Mouse (Mus musculus) embryonic fibroblast, embryonic 13.5 days (primary cell): Measurements from ENCODE around the gene Insl3. TPM values are rescaled to one million over a fixed set of nuclear protein-coding genes. Genes with fewer than 3 reads are reported as not detected.
"Not testable (repeated sequence)": the region's sequence is repeated elsewhere in the genome, so short reads cannot be mapped to it uniquely, and the experiment has no call there.

Experiments
- H3K27ac ChIP-seq: 2 replicates; pipeline ENCODE4 v1.5.1; 2012; ENCODE audit warnings: low read length, control low read depth, inconsistent platforms; ENCODE audit not compliant: insufficient read depth
- H3K4me1 ChIP-seq: 2 replicates; pipeline ENCODE4 v1.6.1; 2011; ENCODE audit warnings: low read length; ENCODE audit not compliant: control insufficient read depth, insufficient read depth
- H3K4me3 ChIP-seq: 2 replicates; pipeline ENCODE4 v1.5.1; 2011; ENCODE audit warnings: mild to moderate bottlenecking, control low read depth, low read length; ENCODE audit not compliant: insufficient read depth
- CTCF ChIP-seq: IDR thresholded peaks from 2 replicates; pipeline ENCODE4 v1.5.1; 2011; ENCODE audit warnings: mild to moderate bottlenecking, control low read depth, low read length, moderate library complexity, borderline replicate concordance; ENCODE audit not compliant: insufficient read depth
- POLR2A ChIP-seq: IDR thresholded peaks from 2 replicates; pipeline ENCODE4 v1.6.1; 2011; ENCODE audit warnings: low read depth, mild to moderate bottlenecking, control low read depth, low read length, moderate library complexity
- polyA plus RNA-seq: library from polyadenylated mRNA; stranded (reverse); fragments of >200 nt; gene quantifications from 2 replicates; pipeline ENCODE4 v1.2.4, GENCODE M21; 2011; ENCODE audit warnings: low read depth; ENCODE audit not compliant: missing spikeins, insufficient read length

Insl3 gene
- polyA plus RNA-seq, 1 experiment: 1.4 TPM

DNA sequence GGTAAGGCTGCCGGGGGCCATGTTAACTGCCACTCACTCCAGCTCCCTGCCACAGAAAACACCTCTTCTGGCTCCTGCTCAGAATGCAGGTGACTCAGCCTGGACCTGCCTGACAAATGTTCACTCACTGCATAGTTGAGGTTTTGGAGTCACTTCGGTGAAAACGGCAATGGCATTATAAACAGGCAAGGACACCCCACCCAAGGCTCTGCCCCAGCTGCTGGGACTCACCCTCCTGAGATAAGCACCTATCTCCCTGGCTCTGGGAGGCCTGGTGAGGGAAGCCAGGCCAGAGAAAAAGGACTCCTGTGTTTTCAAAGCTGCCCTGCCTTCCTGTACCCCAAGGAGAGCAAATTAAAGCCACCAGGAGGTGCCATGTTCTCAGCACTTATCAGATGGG, 13.9 kb downstream of the Insl3 start:
- no peaks in the 10 kb centered on the region for H3K4me1 ChIP-seq
- H3K27ac ChIP-seq: no peak overlapping the region
- no peak overlapping the region for H3K4me3 ChIP-seq
- TF ChIP-seq CTCF: no peak
- no peak for TF ChIP-seq POLR2A

DNA sequence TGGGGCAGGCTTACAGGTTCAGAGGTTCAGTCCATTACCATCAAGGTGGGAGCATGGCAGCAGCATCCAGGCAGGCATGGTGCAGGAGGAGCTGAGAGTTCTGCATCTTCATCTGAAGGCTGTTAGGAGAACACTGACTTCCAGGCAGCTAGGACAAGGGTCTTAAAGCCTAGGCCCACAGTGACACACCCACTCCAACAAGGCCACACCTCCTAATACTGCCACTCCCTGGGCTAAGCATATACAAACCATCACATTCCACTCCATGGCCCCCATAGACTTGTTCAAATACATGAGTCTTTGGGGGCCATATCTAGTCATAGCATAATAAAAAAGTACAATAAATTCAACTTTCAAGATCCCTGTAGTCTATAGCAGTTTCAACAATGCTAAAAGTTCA, 14.4 kb downstream of the Insl3 start:
- not testable (repeated sequence) for H3K4me3 ChIP-seq, H3K4me1 ChIP-seq

DNA sequence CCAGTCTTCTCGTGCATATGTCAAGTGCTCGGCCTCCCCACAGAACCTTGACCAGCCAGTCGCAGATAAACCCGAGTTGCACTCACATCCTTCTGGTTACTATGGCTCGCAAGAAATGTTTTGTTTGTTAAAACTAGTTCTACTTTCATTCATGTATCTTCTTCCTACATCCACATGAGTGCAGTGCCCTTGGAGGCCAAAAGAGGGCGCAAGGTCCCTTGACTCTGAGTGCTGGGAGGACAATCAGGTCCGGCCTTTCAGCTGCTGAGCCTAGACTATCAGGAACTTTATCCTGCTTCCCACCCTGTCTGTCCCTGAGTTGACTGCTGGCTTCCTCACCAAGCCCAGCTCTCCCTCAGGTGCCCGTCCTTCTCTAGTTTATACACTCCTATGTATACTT, 18.9 kb downstream of the Insl3 start:
- Histone ChIP-seq H3K4me1 (no peaks in the 10 kb centered on the region), H3K4me3 (no peak overlapping the region), H3K27ac (no peak overlapping the region)
- TF ChIP-seq POLR2A (no peak), CTCF (peak; percentile 57; the same call in 1 of the 2 replicates)

More for the DNA sequence above, 14.4 kb downstream of the Insl3 start:
- not testable (repeated sequence) for H3K27ac ChIP-seq

DNA sequence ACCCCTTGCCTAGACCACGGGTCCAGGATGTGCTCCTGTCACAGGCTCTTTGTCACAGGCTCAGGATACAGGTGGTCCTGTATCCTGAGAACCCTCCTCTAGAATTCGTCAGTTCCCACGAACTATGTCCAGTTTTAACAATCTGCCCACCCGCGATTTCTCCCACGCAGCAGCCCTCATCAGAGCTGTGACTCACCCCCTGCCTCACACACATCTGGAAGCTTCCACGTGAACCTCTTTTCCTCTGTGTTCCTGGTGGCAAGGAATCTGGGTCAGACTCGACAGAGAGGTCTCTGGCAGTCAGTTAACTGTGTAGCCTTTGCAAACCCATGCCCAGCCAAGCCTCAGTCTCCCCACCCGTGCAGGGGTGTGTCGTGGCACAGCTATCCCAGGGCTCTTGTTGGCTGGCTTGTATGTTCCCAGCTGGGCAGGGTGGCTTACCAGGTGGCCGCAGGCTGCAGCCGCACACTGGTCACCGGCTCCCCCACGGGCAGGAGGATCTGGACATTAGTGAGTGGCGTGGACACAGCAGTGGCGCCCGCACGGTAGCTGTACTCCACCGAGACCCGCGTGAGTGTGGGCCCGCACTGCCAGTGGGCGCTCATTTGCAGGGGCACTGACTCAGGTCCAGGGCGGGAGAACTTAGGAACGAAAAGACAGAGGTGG, 20.3 kb downstream of the Insl3 start:
- Histone ChIP-seq H3K27ac (no peak overlapping the region), H3K4me3 (no peak overlapping the region), H3K4me1 (no peaks in the 10 kb centered on the region)
- TF ChIP-seq CTCF: no peak
- no peak for TF ChIP-seq POLR2A

DNA sequence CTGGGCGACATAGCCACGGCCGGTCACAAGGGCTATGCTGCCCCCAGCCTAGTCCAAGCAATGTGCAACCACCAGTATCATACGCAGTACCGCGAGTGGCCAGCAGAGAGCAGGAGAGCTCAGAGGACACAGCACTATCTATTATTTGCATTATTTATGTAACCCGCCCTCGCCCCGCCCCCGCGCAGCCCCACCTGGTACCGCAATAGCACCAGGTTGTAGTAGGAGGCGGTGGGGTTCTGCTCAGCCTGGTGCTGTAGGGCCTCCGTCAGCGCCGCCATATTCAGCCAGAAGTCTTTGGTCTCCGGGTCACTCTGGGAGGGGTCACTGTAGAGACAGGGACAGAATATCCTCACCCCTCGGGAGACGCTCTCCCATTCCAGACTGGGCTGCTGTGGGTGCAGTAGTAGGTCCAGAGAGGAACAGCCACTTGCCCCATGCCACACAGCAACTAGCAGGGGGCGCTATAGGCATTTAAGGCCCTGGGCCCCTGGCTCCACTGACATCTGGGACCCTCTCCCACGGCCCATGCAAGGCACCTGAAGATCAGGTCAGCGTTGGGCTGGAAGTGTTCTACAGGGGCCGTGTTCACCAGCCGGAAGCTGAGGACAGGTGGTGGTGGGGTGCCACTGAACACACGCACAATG, 20.9 kb downstream of the Insl3 start:
- Histone ChIP-seq H3K27ac (no peak overlapping the region), H3K4me3 (no peak overlapping the region), H3K4me1 (no peaks in the 10 kb centered on the region)
- TF ChIP-seq POLR2A: no peak
- peak; percentile 92; the same call in 1 of the 2 replicates for TF ChIP-seq CTCF

DNA sequence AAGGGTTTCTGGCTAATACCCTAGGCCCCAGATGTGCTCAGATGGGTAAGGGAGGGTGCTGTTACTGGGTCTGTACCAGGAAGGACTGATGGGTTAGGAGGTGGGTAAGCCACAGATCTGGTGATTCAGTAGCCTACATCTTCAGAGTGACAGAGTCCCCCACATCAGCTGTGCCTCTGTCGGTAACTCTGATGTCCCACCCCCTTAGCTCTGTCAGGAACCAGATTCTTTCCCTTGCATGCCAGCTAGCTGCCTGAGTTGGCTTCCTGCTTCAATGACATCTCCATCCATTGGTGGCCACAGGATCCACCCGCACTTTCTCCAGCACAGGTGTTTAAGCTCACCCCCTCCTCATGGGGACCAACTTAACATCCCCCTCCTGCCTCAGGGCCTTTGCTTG, 22.6 kb downstream of the Insl3 start:
- TF ChIP-seq CTCF: no peak
- TF ChIP-seq POLR2A: no peak
- Histone ChIP-seq H3K4me3 (no peak overlapping the region), H3K4me1 (no peaks in the 10 kb centered on the region), H3K27ac (no peak overlapping the region)

DNA sequence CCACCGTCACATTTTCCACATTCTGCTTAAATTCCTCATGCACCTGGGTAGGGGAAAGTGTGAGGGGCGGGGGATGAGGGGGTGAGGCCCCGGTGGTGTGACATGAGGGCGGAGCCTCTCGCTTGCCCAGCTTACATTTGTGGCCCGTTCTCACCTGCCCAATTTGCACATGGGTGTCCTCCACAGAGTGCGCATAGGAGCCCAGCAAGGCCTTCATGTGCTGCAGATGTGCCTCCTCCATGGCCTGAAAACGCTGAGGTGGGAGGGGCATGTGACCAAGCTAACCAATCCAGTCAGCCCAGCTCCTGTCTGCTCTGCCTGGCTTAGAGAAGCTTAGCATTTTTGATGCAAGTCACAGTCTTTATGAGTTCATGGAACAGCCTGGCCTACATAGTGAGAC, 26.5 kb downstream of the Insl3 start:
- no peak for TF ChIP-seq CTCF
- no peak for TF ChIP-seq POLR2A
- Histone ChIP-seq H3K4me3 (no peak overlapping the region), H3K27ac (no peak overlapping the region), H3K4me1 (no peaks in the 10 kb centered on the region)

DNA sequence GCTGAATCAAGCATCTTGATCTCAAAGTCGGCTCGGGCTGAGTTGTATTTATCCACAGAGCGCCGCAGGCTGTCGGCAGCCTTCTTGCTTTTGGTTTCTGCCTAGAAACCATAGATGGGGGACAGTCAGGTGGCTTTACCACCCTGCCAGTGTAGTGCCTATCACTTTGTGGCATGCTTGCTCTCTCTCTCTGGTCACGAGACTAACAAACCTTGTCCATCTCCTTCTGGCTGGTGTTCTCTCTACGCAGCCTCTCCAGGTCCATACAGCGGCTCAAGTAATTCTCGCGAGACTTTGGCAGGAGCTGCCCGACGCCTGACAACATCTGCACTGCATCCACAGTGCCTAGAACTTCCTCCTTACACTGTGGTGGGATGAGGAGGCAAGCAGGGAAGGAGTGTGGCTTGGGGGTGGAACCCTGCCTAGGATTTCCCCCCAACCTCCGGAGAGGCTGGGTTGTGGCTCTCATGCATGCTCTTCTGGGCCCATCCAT, 27.6 kb downstream of the Insl3 start:
- H3K27ac ChIP-seq: no peak overlapping the region
- TF ChIP-seq CTCF: no peak
- TF ChIP-seq POLR2A: no peak
- H3K4me3 ChIP-seq: no peak overlapping the region
- no peaks in the 10 kb centered on the region for H3K4me1 ChIP-seq

- Histone ChIP-seq H3K27ac (no peak overlapping the region), H3K4me1 (no peaks in the 10 kb centered on the region), H3K4me3 (no peak overlapping the region)
- TF ChIP-seq POLR2A: no peak
- TF ChIP-seq CTCF: no peak
These were observed 28.1 kb downstream of the Insl3 start for GRCm38 (mm10) chr8:71717096-71717495.

GRCm38 (mm10) chr8:71718252-71718651, 29.2 kb downstream of the Insl3 start:
- H3K4me1 ChIP-seq: no peaks in the 10 kb centered on the region
- TF ChIP-seq CTCF (no peak), POLR2A (no peak)
- no peak overlapping the region for H3K4me3 ChIP-seq
- H3K27ac ChIP-seq: no peak overlapping the region
